Mouse (Mus musculus): Measurements from ENCODE around the gene C2cd4c.

C2cd4c gene

GRCm38 (mm10) chr10:79613578-79614304, at the start of gene C2cd4c:
Gene C2cd4c, minus strand, starts transcription at chr10:79614025.
- DNase-seq (ENCODE audit: extremely low spot score, low read depth, low spot score), result no peak

GRCm38 (mm10) chr10:79661861-79662260, 48.0 kb upstream of the C2cd4c start:
- no peak for DNase-seq (ENCODE audit: extremely low spot score, low read depth, low spot score)

GRCm38 (mm10) chr10:79660298-79660697, 46.5 kb upstream of the C2cd4c start:
- no peak for DNase-seq (ENCODE audit: extremely low spot score, low read depth, low spot score)

- DNase-seq (ENCODE audit: extremely low spot score, low read depth, low spot score), result no peak
Measured at GRCm38 (mm10) chr10:79658829-79659228, 45.0 kb upstream of the C2cd4c start.

- DNase-seq (ENCODE audit: extremely low spot score, low read depth, low spot score), result peak; percentile 58
Measured at GRCm38 (mm10) chr10:79654946-79655395, 41.1 kb upstream of the C2cd4c start.

GRCm38 (mm10) chr10:79652789-79653188, 39.0 kb upstream of the C2cd4c start:
- DNase-seq (ENCODE audit: extremely low spot score, low read depth, low spot score), result no peak

GRCm38 (mm10) chr10:79649070-79649751, 35.4 kb upstream of the C2cd4c start:
- peak; percentile 64 for DNase-seq (ENCODE audit: extremely low spot score, low read depth, low spot score)

GRCm38 (mm10) chr10:79645711-79646110, 31.9 kb upstream of the C2cd4c start, which contains the start of gene Odf3l2:
Gene Odf3l2, minus strand, starts transcription at chr10:79645738.
- DNase-seq (ENCODE audit: extremely low spot score, low read depth, low spot score), result no peak

GRCm38 (mm10) chr10:79638486-79639204, 24.8 kb upstream of the C2cd4c start:
- no peak for DNase-seq (ENCODE audit: extremely low spot score, low read depth, low spot score)

- DNase-seq (ENCODE audit: extremely low spot score, low read depth, low spot score), result no peak
Measured at GRCm38 (mm10) chr10:79637128-79638110, 23.6 kb upstream of the C2cd4c start, which contains the start of gene Shc2. Gene Shc2, minus strand, starts transcription at chr10:79637918.

- no peak for DNase-seq (ENCODE audit: extremely low spot score, low read depth, low spot score)
Measured at GRCm38 (mm10) chr10:79636287-79636686, 22.5 kb upstream of the C2cd4c start.

GRCm38 (mm10) chr10:79633006-79633777, 19.4 kb upstream of the C2cd4c start:
- DNase-seq (ENCODE audit: extremely low spot score, low read depth, low spot score), result no peak

- no peak for DNase-seq (ENCODE audit: extremely low spot score, low read depth, low spot score)
Measured at GRCm38 (mm10) chr10:79631432-79631831, 17.6 kb upstream of the C2cd4c start.

- DNase-seq (ENCODE audit: extremely low spot score, low read depth, low spot score), result no peak
Measured at GRCm38 (mm10) chr10:79628377-79628776, 14.6 kb upstream of the C2cd4c start.

GRCm38 (mm10) chr10:79626156-79626555, 12.3 kb upstream of the C2cd4c start:
- no peak for DNase-seq (ENCODE audit: extremely low spot score, low read depth, low spot score)

- no peak for DNase-seq (ENCODE audit: extremely low spot score, low read depth, low spot score)
Measured at GRCm38 (mm10) chr10:79625398-79625797, 11.6 kb upstream of the C2cd4c start.

- no peak for DNase-seq (ENCODE audit: extremely low spot score, low read depth, low spot score)
Measured at GRCm38 (mm10) chr10:79623950-79624349, 10.1 kb upstream of the C2cd4c start.

- no peak for DNase-seq (ENCODE audit: extremely low spot score, low read depth, low spot score)
Measured at GRCm38 (mm10) chr10:79616376-79616775, 2.6 kb upstream of the C2cd4c start.

- no peak for DNase-seq (ENCODE audit: extremely low spot score, low read depth, low spot score)
Measured at GRCm38 (mm10) chr10:79615860-79616259, 2.0 kb upstream of the C2cd4c start.

- DNase-seq (ENCODE audit: extremely low spot score, low read depth, low spot score), result no peak
Measured at GRCm38 (mm10) chr10:79614305-79614643, 449 bp upstream of the C2cd4c start.
